7 mouse cellular contexts compared by ENCODE assay signal in genomic region chr12:51691845-51692632, GRCm38 (mm10). TPM values are rescaled to one million over a fixed set of nuclear protein-coding genes. Genes with fewer than 3 reads are reported as not detected.
DNase-seq lines count a peak whose midpoint lies in the region; ATAC-seq lines count a peak whose summit lies in the region.

TSS of gene Strn3 (minus strand) at chr12:51691897.

- peak within 1 kb of the TSS; percentile 99 for H3K27ac ChIP-seq in embryonic facial prominence, embryonic 11.5 days (replicated peaks; ENCODE audit: low read depth, low read length)
- peak within 1 kb of the TSS; percentile 100 for H3K27ac ChIP-seq in limb, embryonic 10.5 days
- H3K27ac ChIP-seq in midbrain, embryonic 13.5 days = peak within 1 kb of the TSS; percentile 100

- no peaks in the 10 kb centered on the region for H3K4me1 ChIP-seq in embryonic facial prominence, embryonic 11.5 days (ENCODE audit: control insufficient read depth, insufficient read depth, low read length)
- peaks cover 13% of the 10 kb centered on the region; the same call in 1 of the 2 replicates for H3K4me1 ChIP-seq in limb, embryonic 10.5 days
- peaks cover 22% of the 10 kb centered on the region for H3K4me1 ChIP-seq in midbrain, embryonic 13.5 days (replicated peaks)

- H3K27me3 ChIP-seq in embryonic facial prominence, embryonic 11.5 days (ENCODE audit: control insufficient read depth, insufficient read depth, low read length) = no peaks in the 10 kb centered on the region
- H3K27me3 ChIP-seq in limb, embryonic 10.5 days (ENCODE audit: low read depth, poor library complexity, severe bottlenecking) = no peaks in the 10 kb centered on the region
- H3K27me3 ChIP-seq in midbrain, embryonic 13.5 days = no peaks in the 10 kb centered on the region

- WGBS in embryonic facial prominence, embryonic 11.5 days = under 1% methylated on average over 48 of the region's 56 CpGs
- WGBS in limb, embryonic 10.5 days = under 1% methylated on average over 56 of the region's 56 CpGs
- under 1% methylated on average over 49 of the region's 56 CpGs for WGBS in midbrain, embryonic 13.5 days

- DNase-seq in adrenal gland, postnatal 14 days = peak; percentile 98
- DNase-seq in embryonic facial prominence, embryonic 11.5 days (ENCODE audit: low spot score) = peak; percentile 97
- peak; percentile 97 for DNase-seq in kidney, adult 11 months
- DNase-seq in limb, embryonic 10.5 days (ENCODE audit: low spot score) = peak; percentile 96
- DNase-seq in spleen, adult 12 weeks (ENCODE audit: low spot score) = peak; percentile 93

- peak within 1 kb of the TSS; percentile 100 for H3K9ac ChIP-seq in embryonic facial prominence, embryonic 11.5 days (replicated peaks; ENCODE audit: low read length)
- H3K9ac ChIP-seq in midbrain, embryonic 13.5 days (replicated peaks) = peak within 1 kb of the TSS; percentile 99

- peak; percentile 97 for ATAC-seq in embryonic facial prominence, embryonic 11.5 days (replicated peaks; ENCODE audit: insufficient number of reproducible peaks, low FRiP score, low TSS enrichment, low read depth)
- ATAC-seq in granulocyte monocyte progenitor cell, adult 5-6 weeks (replicated peaks; ENCODE audit: poor library complexity, severe bottlenecking) = peak; percentile 80
- ATAC-seq in midbrain, embryonic 13.5 days = peak; percentile 97

- H3K36me3 ChIP-seq in embryonic facial prominence, embryonic 11.5 days (replicated peaks; ENCODE audit: control insufficient read depth, insufficient read depth, low read depth, low read length) = no peaks in the 10 kb centered on the region
- no peaks in the 10 kb centered on the region for H3K36me3 ChIP-seq in limb, embryonic 10.5 days
- H3K36me3 ChIP-seq in midbrain, embryonic 13.5 days = no peaks in the 10 kb centered on the region

- H3K4me3 ChIP-seq in embryonic facial prominence, embryonic 11.5 days (ENCODE audit: low read depth, low read length) = peak within 1 kb of the TSS; percentile 99
- peak within 1 kb of the TSS; percentile 97 for H3K4me3 ChIP-seq in limb, embryonic 10.5 days
- peak within 1 kb of the TSS; percentile 97 for H3K4me3 ChIP-seq in midbrain, embryonic 13.5 days (replicated peaks)

- H3K9me3 ChIP-seq in embryonic facial prominence, embryonic 11.5 days (replicated peaks; ENCODE audit: control insufficient read depth, low read length) = no peaks in the 10 kb centered on the region
- H3K9me3 ChIP-seq in limb, embryonic 10.5 days (replicated peaks) = no peaks in the 10 kb centered on the region
- no peaks in the 10 kb centered on the region for H3K9me3 ChIP-seq in midbrain, embryonic 13.5 days

- H3K4me2 ChIP-seq in embryonic facial prominence, embryonic 11.5 days (ENCODE audit: low read depth, low read length) = peak within 1 kb of the TSS; percentile 56
- peak within 1 kb of the TSS; percentile 84 for H3K4me2 ChIP-seq in midbrain, embryonic 13.5 days (replicated peaks)

RNA-seq across cellular contexts. Expression of gene Strn3, which starts in this region (rescaled TPM):
- 83.8 and 88.4 TPM in 2 replicates for total RNA-seq in adrenal gland, postnatal 14 days (2021)
- polyA plus RNA-seq in embryonic facial prominence, embryonic 11.5 days (2014; fragmentation: Nextera tagmentation; extraction: Ambion mirVana) = 53.7 and 60.3 TPM in 2 replicates
- 30.4 and 34.3 TPM in 2 replicates for total RNA-seq in granulocyte monocyte progenitor cell, adult 5-6 weeks (2014; fragmentation: Nextera tagmentation)
- total RNA-seq in granulocyte monocyte progenitor cell, adult 5-6 weeks (2017) = 51.1 and 60.8 TPM in 2 replicates
- 31.6 and 41.5 TPM in 2 replicates for polyA plus RNA-seq in limb, embryonic 10.5 days (2016; fragmentation: Nextera tagmentation; extraction: Ambion mirVana)
- polyA plus RNA-seq in midbrain, embryonic 13.5 days (2015; fragmentation: Nextera tagmentation; extraction: Ambion mirVana) = 45.7 and 46.3 TPM in 2 replicates

Comparison
In these comparisons a context has a peak if more than half of its experiments do, and no peak if none do; other contexts are left out.
1. Peak in every context shown above with its lines: DNase-seq, ATAC-seq, H3K4me3 ChIP-seq and H3K27ac ChIP-seq.